Mouse (Mus musculus) heart, embryonic 14.5 days (tissue): ENCODE measurements around the gene Abcg5. TPM values are rescaled to one million over a fixed set of nuclear protein-coding genes. Genes with fewer than 3 reads are reported as not detected.

Source experiments
- ATAC-seq: fragments of 200-750 bp; cut with Nextera tagmentation; 2 replicates; pipeline ENCODE4 v1.8.0; 2017; ENCODE audit warnings: low read depth, moderate TSS enrichment; ENCODE audit not compliant: insufficient number of reproducible peaks, insufficient read depth, low FRiP score
- H3K27ac ChIP-seq, 2 experiments: fragments of 200-500 bp in 1 of 2; fragments of 300-500 bp in 1 of 2; sonication (generic) in 1 of 2; replicated peaks in 1 of 2; 2 replicates each; pipeline ENCODE4 v1.5.1; 2012 to 2014; ENCODE audit warnings: low read depth in 2 of 2, low read length in 2 of 2, control low read depth in 1 of 2, mild to moderate bottlenecking in 1 of 2, mixed read lengths in 1 of 2; ENCODE audit not compliant: control insufficient read depth in 1 of 2, insufficient read depth in 1 of 2
- H3K27me3 ChIP-seq: fragments of 300-500 bp; sonication (generic); 2 replicates; pipeline ENCODE4 v1.6.1; 2014; ENCODE audit warnings: mild to moderate bottlenecking, low read length, control low read depth; ENCODE audit not compliant: control insufficient read depth, insufficient read depth
- H3K36me3 ChIP-seq: fragments of 300-500 bp; sonication (generic); 2 replicates; pipeline ENCODE4 v1.6.1; 2014; ENCODE audit warnings: mild to moderate bottlenecking, control low read depth, low read length, mixed read lengths; ENCODE audit not compliant: control insufficient read depth, insufficient read depth
- H3K4me1 ChIP-seq, 2 experiments: fragments of 200-500 bp in 1 of 2; fragments of 300-500 bp in 1 of 2; sonication (generic) in 1 of 2; 2 replicates each; pipeline ENCODE4 v1.6.1; 2012 to 2014; ENCODE audit warnings: low read length in 2 of 2, control low read depth in 1 of 2, mixed read lengths in 1 of 2; ENCODE audit not compliant: control insufficient read depth in 2 of 2, insufficient read depth in 2 of 2
- H3K4me2 ChIP-seq: fragments of 300-500 bp; sonication (generic); 2 replicates; pipeline ENCODE4 v1.6.1; 2014; ENCODE audit warnings: mild to moderate bottlenecking, low read length
- H3K4me3 ChIP-seq, 2 experiments: fragments of 200-500 bp in 1 of 2; fragments of 300-500 bp in 1 of 2; sonication (generic) in 1 of 2; 2 replicates each; pipeline ENCODE4 v1.5.1; 2012 to 2014; ENCODE audit warnings: low read length in 2 of 2, mild to moderate bottlenecking in 2 of 2, control low read depth in 1 of 2, low read depth in 1 of 2, moderate library complexity in 1 of 2; ENCODE audit not compliant: control insufficient read depth in 1 of 2, insufficient read depth in 1 of 2
- H3K9ac ChIP-seq: fragments of 300-500 bp; sonication (generic); 2 replicates; pipeline ENCODE4 v1.6.1; 2014; ENCODE audit warnings: mild to moderate bottlenecking, low read length
- H3K9me3 ChIP-seq: fragments of 300-500 bp; sonication (generic); 2 replicates; pipeline ENCODE4 v1.6.1; 2016; ENCODE audit warnings: low read length, control low read depth; ENCODE audit not compliant: control insufficient read depth
- WGBS: fragments of 180-500 bp; shearing (Covaris S2); extraction: QIAGEN DNeasy Blood & Tissue Kit; methylation state at CpG from one replicate; pipeline ENCODE4 v1.1.7; 2014; 5-methylcytosine and 5-hydroxymethylcytosine counted together
- polyA plus RNA-seq: library from polyadenylated mRNA; unstranded; fragments of >200 nt; fragmentation: Nextera tagmentation; extraction: Ambion mirVana; gene quantifications from 2 replicates; pipeline ENCODE4 v1.2.1, GENCODE M21; 2014

The Abcg5 gene
- polyA plus RNA-seq, 1 experiment from 2014 or later = 0.27 TPM

GRCm38 (mm10) chr17:84667848-84668247 is 15.0 kb downstream of the Abcg5 start:
- H3K27me3 ChIP-seq = no peaks in the 10 kb centered on the region
- no peak overlapping the region for H3K27ac ChIP-seq
- no peaks in the 10 kb centered on the region for H3K36me3 ChIP-seq
- no peaks in the 10 kb centered on the region for H3K9me3 ChIP-seq
- 81% methylated on average over 3 of the region's 3 CpGs for WGBS
- peaks cover 0 to 8% of the 10 kb centered on the region in 2 experiments; a peak in 2 of 4 replicates for H3K4me1 ChIP-seq
- H3K4me2 ChIP-seq = no peak overlapping the region
- no peak overlapping the region for H3K9ac ChIP-seq
- no peak overlapping the region for H3K4me3 ChIP-seq
- ATAC-seq = no peak

DNA sequence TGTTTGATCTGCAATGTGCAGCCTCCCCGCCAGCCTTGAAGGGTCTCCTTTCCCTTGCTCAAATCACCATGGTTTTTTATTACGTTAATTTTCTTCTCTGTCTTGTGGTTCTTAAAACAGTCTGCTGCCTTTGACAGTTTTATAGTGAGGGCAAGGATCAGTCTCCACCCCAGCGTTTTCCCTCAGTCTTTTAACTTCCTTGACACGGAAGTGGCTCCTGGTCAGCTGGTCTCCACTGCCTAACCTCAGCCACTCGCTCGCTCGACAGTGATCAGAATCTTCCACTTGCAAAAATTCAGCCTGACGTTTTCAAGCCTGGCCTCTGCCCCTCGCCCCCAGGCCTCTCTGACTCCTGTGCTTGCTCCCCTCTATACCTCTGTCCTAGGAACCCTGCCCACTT is 17.1 kb downstream of the Abcg5 start:
- no peak overlapping the region for H3K9ac ChIP-seq
- no peak for ATAC-seq
- H3K4me2 ChIP-seq = no peak overlapping the region
- no peak overlapping the region for H3K4me3 ChIP-seq
- no peaks in the 10 kb centered on the region for H3K27me3 ChIP-seq
- no peaks in the 10 kb centered on the region for H3K36me3 ChIP-seq
- H3K9me3 ChIP-seq = no peaks in the 10 kb centered on the region
- WGBS = 41% methylated on average over 9 of the region's 9 CpGs
- H3K27ac ChIP-seq = no peak overlapping the region
- peaks cover 0 to 8% of the 10 kb centered on the region in 2 experiments; a peak in 2 of 4 replicates for H3K4me1 ChIP-seq

DNA sequence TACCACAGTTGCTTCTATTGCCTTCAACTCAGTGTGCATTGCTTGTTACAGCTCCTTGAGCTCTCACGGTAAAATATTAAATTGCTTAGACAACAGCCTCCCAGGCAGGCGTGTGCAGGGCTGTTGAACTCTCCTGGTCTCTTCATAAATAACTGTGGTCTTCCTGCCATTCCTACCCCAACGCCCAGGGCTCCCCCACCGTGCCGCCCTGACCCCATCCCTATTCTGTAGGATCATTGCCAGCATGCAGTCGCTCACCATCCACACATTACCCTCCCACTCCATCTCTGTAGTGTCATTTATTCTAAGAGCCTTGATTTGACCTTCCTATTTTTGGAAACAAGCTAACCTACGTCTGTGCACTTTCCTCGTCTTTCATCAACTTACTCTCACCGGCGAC is 17.8 kb downstream of the Abcg5 start:
- 26% methylated on average over 10 of the region's 10 CpGs for WGBS
- Histone ChIP-seq H3K4me2 (no peak overlapping the region), H3K4me1 (peaks cover 0 to 8% of the 10 kb centered on the region in 2 experiments; a peak in 2 of 4 replicates), H3K27me3 (no peaks in the 10 kb centered on the region), H3K9ac (no peak overlapping the region), H3K9me3 (no peaks in the 10 kb centered on the region), H3K27ac (no peak overlapping the region), H3K4me3 (no peak overlapping the region), H3K36me3 (no peaks in the 10 kb centered on the region)
- no peak for ATAC-seq

- H3K9ac ChIP-seq = no peak overlapping the region
- 77% methylated on average over 8 of the region's 8 CpGs for WGBS
- no peaks in the 10 kb centered on the region for H3K4me1 ChIP-seq
- H3K27ac ChIP-seq = no peak overlapping the region
- no peak overlapping the region for H3K4me2 ChIP-seq
- H3K36me3 ChIP-seq = no peaks in the 10 kb centered on the region
- H3K27me3 ChIP-seq = no peaks in the 10 kb centered on the region
- no peak overlapping the region for H3K4me3 ChIP-seq
- H3K9me3 ChIP-seq = no peaks in the 10 kb centered on the region
- no peak for ATAC-seq
These were observed 23.9 kb downstream of the Abcg5 start for GRCm38 (mm10) chr17:84658951-84659350.

- no peak overlapping the region for H3K4me2 ChIP-seq
- no peaks in the 10 kb centered on the region for H3K4me1 ChIP-seq
- no peak overlapping the region for H3K27ac ChIP-seq
- ATAC-seq = no peak
- no peak overlapping the region for H3K9ac ChIP-seq
- H3K36me3 ChIP-seq = no peaks in the 10 kb centered on the region
- H3K9me3 ChIP-seq = no peaks in the 10 kb centered on the region
- H3K4me3 ChIP-seq = no peak overlapping the region
- no peaks in the 10 kb centered on the region for H3K27me3 ChIP-seq
- 39% methylated on average over 5 of the region's 5 CpGs for WGBS
These were observed 24.6 kb downstream of the Abcg5 start for GRCm38 (mm10) chr17:84658195-84658594.

GRCm38 (mm10) chr17:84657782-84658181 is 25.0 kb downstream of the Abcg5 start:
- no peaks in the 10 kb centered on the region for H3K9me3 ChIP-seq
- ATAC-seq = no peak
- H3K9ac ChIP-seq = no peak overlapping the region
- H3K27ac ChIP-seq = no peak overlapping the region
- 77% methylated on average over 7 of the region's 7 CpGs for WGBS
- H3K4me2 ChIP-seq = no peak overlapping the region
- H3K36me3 ChIP-seq = no peaks in the 10 kb centered on the region
- no peaks in the 10 kb centered on the region for H3K27me3 ChIP-seq
- no peaks in the 10 kb centered on the region for H3K4me1 ChIP-seq
- H3K4me3 ChIP-seq = no peak overlapping the region

DNA sequence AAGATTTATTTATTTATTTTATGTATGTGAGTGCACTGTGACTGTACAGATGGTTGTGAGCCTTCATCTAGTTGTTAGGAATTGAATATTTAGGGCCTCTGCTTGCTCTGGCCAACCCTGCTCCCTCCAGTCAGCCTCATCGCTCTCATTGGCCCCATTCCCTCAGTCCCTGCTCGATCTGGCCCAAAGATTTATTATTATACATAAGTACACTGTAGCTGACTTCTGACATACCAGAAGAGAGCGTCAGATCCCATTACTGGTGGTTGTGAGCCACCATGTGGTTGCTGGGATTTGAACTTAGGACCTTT is 25.4 kb downstream of the Abcg5 start:
- no peaks in the 10 kb centered on the region for H3K36me3 ChIP-seq
- no peak overlapping the region for H3K4me3 ChIP-seq
- H3K27ac ChIP-seq = no peak overlapping the region
- no peaks in the 10 kb centered on the region for H3K4me1 ChIP-seq
- H3K27me3 ChIP-seq = no peaks in the 10 kb centered on the region
- 85% methylated on average over 3 of the region's 3 CpGs for WGBS
- no peak overlapping the region for H3K4me2 ChIP-seq
- no peaks in the 10 kb centered on the region for H3K9me3 ChIP-seq
- no peak for ATAC-seq
- no peak overlapping the region for H3K9ac ChIP-seq

DNA sequence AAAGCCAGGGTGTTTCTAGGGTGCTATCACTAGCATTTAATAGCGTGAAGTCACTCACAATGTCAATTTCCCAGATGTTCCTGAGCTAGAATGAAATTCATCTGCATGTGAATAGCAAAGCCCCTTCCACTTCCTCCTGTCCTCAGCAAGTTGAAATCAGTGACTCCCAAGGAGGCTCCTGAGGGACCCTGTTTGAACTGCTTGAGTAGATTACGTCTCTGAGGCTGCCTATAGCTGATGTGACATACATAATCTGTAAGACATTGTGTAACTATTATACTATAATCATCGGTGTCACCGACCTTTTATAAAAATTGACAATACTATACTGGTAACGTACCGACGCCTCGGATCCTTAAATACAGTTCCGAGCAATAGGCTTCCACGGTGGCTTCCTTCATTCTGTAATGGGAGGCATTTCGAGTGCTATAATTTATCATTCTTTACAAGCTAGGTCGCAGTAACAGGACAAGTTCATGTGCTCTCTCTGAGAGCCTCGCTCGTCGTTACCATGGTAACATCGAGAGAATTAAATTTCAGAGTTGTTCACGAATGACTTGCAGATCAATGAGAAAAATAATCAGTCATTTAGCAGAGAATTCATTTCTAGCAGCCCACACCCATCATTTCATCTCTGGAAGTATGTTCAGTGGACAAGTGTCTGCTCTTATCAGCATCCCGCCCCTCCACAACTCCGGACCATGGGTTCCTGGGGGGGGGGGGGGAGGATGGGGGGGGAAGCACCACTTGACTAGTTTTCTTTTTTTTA is 26.0 kb downstream of the Abcg5 start:
- no peak overlapping the region for H3K4me3 ChIP-seq
- no peaks in the 10 kb centered on the region for H3K36me3 ChIP-seq
- no peak for ATAC-seq
- no peak overlapping the region for H3K9ac ChIP-seq
- WGBS = 76% methylated on average over 19 of the region's 19 CpGs
- H3K4me2 ChIP-seq = no peak overlapping the region
- no peaks in the 10 kb centered on the region for H3K27me3 ChIP-seq
- no peak overlapping the region for H3K27ac ChIP-seq
- no peaks in the 10 kb centered on the region for H3K4me1 ChIP-seq
- H3K9me3 ChIP-seq = no peaks in the 10 kb centered on the region
